Mouse (Mus musculus): Measurements from ENCODE around the gene Zp3. TPM values are rescaled to one million over a fixed set of nuclear protein-coding genes. Genes with fewer than 3 reads are reported as not detected.

The Zp3 gene
- polyA plus RNA-seq, 1 experiment, result not detected

- Histone ChIP-seq H3K4me3 (replicated peaks; ENCODE audit: control insufficient read depth, low read depth, low read length) (no peak overlapping the region), H3K27ac (ENCODE audit: control insufficient read depth, insufficient read depth, low read depth, low read length, poor library complexity) (no peak overlapping the region), H3K4me1 (ENCODE audit: control insufficient read depth, insufficient read depth, low read length) (peaks cover 3% of the 10 kb centered on the region; the same call in 1 of the 2 replicates)
- no peak for TF ChIP-seq POLR2A (IDR thresholded peaks at IDR 0.05; ENCODE audit: borderline replicate concordance, control insufficient read depth, low read depth, low read length)
- no peak for TF ChIP-seq CTCF (IDR thresholded peaks at IDR 0.05; ENCODE audit: control insufficient read depth, insufficient read depth, low read length)
- 63% methylated on average over 1 of the region's 1 CpGs for WGBS
Observed at GRCm38 (mm10) chr5:136036667-136037066, 56.8 kb downstream of the Zp3 start.

Other genes starting within 250 kb of the Zp3 start
- 19.0 and 74.1 TPM in 2 replicates for gene Tmem120a, start 235.7 kb upstream of the Zp3 start, polyA plus RNA-seq (2011; ENCODE audit: insufficient read depth, insufficient read length, low replicate concordance, missing spikeins)
- 1.8 and 2.3 TPM in 2 replicates for gene Styxl1, start 201.7 kb upstream of the Zp3 start, polyA plus RNA-seq (2011; ENCODE audit: insufficient read depth, insufficient read length, low replicate concordance, missing spikeins)
- 109 and 132 TPM in 2 replicates for gene Mdh2, start 201.6 kb upstream of the Zp3 start, polyA plus RNA-seq (2011; ENCODE audit: insufficient read depth, insufficient read length, low replicate concordance, missing spikeins)
- not detected in 2 replicates for gene Srrm3, start 173.2 kb upstream of the Zp3 start, polyA plus RNA-seq (2011; ENCODE audit: insufficient read depth, insufficient read length, low replicate concordance, missing spikeins)
- gene Hspb1, start 92.2 kb upstream of the Zp3 start, polyA plus RNA-seq (2011; ENCODE audit: insufficient read depth, insufficient read length, low replicate concordance, missing spikeins), result 1.5 and 71.0 TPM in 2 replicates
- gene Ywhag, start 45.5 kb upstream of the Zp3 start, polyA plus RNA-seq (2011; ENCODE audit: insufficient read depth, insufficient read length, low replicate concordance, missing spikeins), result 26.9 and 58.1 TPM in 2 replicates
- 1.1 and 4.0 TPM in 2 replicates for gene Ssc4d, start 5.6 kb upstream of the Zp3 start, polyA plus RNA-seq (2011; ENCODE audit: insufficient read depth, insufficient read length, low replicate concordance, missing spikeins)
- gene Dtx2, start 14.7 kb downstream of the Zp3 start, polyA plus RNA-seq (2011; ENCODE audit: insufficient read depth, insufficient read length, low replicate concordance, missing spikeins), result 6.9 and 9.3 TPM in 2 replicates
- gene Upk3b, start 58.4 kb downstream of the Zp3 start, polyA plus RNA-seq (2011; ENCODE audit: insufficient read depth, insufficient read length, low replicate concordance, missing spikeins), result not detected in 2 replicates
- gene Upk3bl, start 74.4 kb downstream of the Zp3 start, polyA plus RNA-seq (2011; ENCODE audit: insufficient read depth, insufficient read length, low replicate concordance, missing spikeins), result not detected in 2 replicates
- 16.7 and 31.3 TPM in 2 replicates for gene Rasa4, start 103.8 kb downstream of the Zp3 start, polyA plus RNA-seq (2011; ENCODE audit: insufficient read depth, insufficient read length, low replicate concordance, missing spikeins)
- gene Polr2j, start 136.5 kb downstream of the Zp3 start, polyA plus RNA-seq (2011; ENCODE audit: insufficient read depth, insufficient read length, low replicate concordance, missing spikeins), result 54.8 and 82.1 TPM in 2 replicates
- gene Lrwd1, start 156.0 kb downstream of the Zp3 start, polyA plus RNA-seq (2011; ENCODE audit: insufficient read depth, insufficient read length, low replicate concordance, missing spikeins), result 41.9 and 61.5 TPM in 2 replicates
- gene Alkbh4, start 156.0 kb downstream of the Zp3 start, polyA plus RNA-seq (2011; ENCODE audit: insufficient read depth, insufficient read length, low replicate concordance, missing spikeins), result 8.8 and 14.2 TPM in 2 replicates
- gene Orai2, start 190.6 kb downstream of the Zp3 start, polyA plus RNA-seq (2011; ENCODE audit: insufficient read depth, insufficient read length, low replicate concordance, missing spikeins), result 13.1 and 33.3 TPM in 2 replicates
- 40.9 and 47.7 TPM in 2 replicates for gene Prkrip1, start 218.9 kb downstream of the Zp3 start, polyA plus RNA-seq (2011; ENCODE audit: insufficient read depth, insufficient read length, low replicate concordance, missing spikeins)